Mouse (Mus musculus) layer of hippocampus, adult 8-10 months (tissue): Measurements from ENCODE around the gene Scarb2. TPM values are rescaled to one million over a fixed set of nuclear protein-coding genes. Genes with fewer than 3 reads are reported as not detected.
A peak's percentile ranks its signal among the peaks of the same experiment; 100 is the strongest.

ENCODE experiments used
- DNase-seq, 2 experiments: peaks; one replicate each; pipeline ENCODE4 v3.0.0; 2022; ENCODE audit warnings: low spot score in 2 of 2
- total RNA-seq, 4 experiments: library from RNA; stranded (reverse); gene quantifications; 2 replicates each; pipeline ENCODE4 v1.2.4; 2022

Scarb2 gene
- total RNA-seq, 4 experiments from 2014 or later: 97.4 to 114 (median 102) TPM

DNA sequence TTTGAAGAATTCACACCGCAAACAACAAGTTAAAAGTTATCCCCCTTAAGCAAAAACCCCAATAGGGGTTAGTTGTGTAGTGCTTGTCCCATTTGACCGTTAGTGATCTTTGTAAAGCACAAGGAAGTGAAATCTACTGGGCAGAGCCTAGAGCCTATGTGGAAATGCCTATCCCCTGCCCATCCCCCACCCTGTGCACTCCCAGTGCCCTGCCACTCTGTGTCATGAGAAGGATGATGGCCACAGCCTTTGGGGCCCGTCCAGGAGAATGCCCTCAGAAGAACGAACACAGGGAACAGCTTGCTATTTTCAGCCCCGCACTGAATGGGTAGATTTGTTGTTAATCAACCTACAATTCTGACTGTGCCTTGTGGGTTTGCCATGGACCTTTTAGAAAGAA, 65.1 kb downstream of the Scarb2 start:
- no peak for DNase-seq

DNA sequence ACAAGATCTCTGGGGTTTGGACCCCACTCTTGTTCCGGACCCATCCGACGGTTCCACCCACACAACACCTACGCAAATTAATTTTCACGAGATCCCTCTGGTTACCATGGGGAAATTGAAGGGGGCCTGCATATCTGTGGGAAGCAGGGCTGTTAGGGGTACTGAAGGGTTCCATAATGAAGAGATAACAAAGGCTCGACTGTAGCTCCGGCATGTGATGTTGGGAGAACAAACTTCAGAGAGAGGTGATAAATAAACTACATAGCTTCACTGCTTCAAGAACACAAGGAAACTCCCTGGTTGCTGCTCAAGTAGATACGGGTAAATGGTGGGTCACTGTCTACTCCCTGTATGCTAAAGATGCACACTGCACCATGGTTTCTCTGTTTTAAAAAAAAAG, 68.1 kb downstream of the Scarb2 start:
- no peak for DNase-seq

DNA sequence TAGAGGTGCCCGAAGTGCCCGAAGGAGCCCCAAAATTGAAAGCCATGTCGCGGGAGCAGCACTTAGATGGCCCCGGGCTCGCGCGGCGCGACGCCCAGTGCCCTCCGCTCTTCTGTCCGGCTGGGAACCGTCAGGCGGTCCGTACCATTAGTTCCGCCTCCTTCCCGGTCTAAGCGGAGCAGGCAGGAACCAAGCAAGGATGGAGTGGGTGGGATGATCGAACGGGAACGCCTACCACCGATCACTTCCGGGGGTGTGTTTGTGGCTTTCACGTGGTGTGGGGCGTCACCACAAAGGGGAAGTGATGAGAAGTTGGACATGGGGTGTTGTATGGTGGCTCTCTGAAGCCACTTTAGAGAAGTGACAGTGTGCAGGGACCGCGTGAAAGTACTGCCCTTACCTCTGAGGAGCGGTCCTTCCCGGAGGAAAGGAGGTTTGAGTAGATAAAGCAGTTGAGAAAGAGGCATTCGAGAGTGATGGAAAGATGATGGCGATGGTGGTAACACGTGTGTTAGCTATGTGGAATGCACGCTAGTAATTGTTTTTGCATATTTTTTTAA, 71.5 kb downstream of the Scarb2 start, which contains the start of gene Nup54:
Nup54 (minus strand) TSS at position 195 of the 560 bp plus-strand sequence.
- DNase-seq: peak; percentile 96 to 97

- no peak for DNase-seq
Measured at GRCm38 (mm10) chr5:92434571-92434985, 72.1 kb downstream of the Scarb2 start.

DNA sequence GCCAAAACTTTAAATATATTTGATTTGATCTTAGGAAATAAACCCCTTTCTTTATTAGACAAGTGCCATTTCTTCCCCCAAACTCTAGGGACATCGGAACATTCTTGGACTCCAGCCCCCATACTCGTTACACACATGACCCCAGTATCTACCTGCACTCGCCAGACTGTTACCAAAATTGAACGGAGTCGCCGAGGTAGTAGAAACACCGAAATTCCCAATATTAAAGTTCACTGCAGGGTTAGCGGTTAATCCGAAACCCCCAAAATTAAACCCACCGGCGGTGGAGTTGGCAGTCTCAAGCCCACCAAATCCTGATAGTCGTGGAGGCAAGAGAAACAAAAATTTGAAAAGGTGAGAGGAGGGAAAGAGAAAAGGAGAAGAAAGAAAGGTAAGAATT, 72.6 kb downstream of the Scarb2 start:
- no peak for DNase-seq

DNA sequence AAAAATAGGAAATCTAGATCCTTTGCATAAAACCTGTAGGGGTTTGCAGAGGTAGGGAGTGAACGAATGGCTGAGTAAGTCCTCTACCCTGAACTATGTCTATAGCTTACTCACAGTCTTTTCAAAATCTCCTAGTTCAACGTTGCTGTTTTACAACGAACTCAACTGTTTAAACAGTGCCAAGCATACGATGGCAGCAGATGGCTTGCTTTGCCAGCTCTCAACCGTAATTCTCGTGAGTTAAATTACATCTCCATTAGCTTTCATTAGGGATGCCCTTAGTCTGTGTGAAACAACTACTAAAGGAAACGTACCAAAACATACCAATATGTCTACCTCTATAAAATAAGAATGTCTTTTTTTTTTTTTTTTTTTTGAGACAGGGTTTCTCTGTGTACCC, 75.0 kb downstream of the Scarb2 start:
- DNase-seq: no peak

DNA sequence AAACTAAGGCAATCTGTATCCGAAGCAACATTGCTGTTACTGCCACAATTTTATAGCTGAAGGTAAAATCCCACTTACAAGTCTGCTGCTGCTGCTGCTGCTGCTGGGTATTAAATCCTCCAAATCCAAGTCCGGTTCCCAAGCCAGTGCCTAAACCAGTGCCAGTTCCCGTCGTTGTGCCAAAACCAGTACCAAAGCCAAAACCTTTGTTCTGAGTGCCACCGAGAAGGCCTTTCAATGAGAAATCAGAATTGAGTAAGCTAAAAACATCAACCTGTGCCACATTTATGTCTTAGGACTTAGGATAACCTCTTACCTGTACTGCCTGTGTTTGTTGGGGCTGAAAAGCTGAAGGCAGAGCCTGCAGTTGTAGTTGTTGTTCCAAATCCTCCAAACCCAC, 75.9 kb downstream of the Scarb2 start:
- DNase-seq: peak; percentile 32 to 49

- no peak for DNase-seq
Measured at GRCm38 (mm10) chr5:92424126-92424525, 82.5 kb downstream of the Scarb2 start.

GRCm38 (mm10) chr5:92413982-92414375, 92.7 kb downstream of the Scarb2 start:
- no peak for DNase-seq

DNA sequence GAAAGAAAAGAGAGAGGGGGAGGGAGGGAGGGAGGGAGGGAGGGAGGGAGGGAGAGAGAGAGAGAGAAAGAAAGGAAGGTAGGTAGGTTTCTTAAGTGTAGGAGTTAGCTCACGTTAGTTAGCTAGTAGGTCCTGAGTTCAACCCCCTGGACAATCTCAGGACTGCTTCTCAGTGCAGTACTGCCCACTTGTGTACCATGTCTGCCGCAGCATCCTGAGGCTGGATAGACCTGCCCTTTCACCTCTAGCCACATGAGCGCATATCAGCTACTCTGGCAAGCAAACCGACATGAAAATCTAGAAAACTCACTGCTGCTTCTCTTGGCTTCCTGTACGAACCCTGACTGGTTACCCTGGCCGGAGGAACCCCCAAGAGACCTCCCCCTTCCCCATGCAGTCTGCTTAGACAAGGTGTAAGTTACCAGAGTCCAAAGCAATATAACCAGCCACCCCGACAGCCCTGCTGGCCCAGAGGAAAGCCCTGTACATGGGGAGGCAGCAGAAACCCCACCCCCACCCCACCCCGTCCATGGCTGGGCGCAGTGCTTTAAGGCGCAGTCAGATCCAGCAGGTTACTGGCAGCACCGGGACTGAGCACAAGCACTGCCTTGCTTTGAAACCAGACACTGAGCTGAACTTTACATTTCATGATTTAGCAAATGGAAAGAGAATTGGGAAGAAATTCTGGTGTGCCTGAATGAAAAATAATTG, 93.2 kb downstream of the Scarb2 start:
- DNase-seq: no peak

DNA sequence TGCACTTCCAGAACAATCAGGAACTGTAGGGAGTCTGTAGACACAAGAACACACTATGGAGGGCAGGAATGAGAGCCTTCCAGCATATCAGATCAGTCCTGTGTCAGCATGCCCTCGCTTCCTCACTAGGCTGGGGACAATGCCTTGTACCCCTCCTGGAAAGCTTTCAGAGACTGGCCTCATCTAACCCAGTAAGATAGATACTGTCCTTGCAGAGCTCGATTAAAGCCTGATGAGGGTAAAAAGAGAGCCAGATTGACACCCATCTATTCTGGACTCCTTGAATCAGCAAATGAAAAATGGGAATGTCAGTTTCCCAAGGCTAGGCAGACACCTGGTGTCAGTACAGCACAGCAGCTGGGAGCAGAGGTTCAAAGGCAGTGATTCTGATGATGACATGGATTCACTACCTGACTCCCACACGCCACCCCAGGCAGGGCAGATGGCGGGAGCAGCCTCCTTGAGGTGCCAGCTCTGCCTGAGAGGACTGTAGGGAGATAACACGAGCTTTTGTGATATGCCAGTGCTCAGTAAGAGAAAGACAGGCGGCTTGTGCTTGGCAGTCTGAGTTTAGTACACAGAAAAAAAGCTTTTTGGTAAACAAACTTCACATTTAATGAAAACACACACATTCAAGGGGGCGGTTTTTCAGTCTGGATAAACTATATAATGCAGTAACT, 95.0 kb downstream of the Scarb2 start:
- no peak for DNase-seq

- no peak for DNase-seq
Measured at GRCm38 (mm10) chr5:92410486-92410885, 96.1 kb downstream of the Scarb2 start.

DNA sequence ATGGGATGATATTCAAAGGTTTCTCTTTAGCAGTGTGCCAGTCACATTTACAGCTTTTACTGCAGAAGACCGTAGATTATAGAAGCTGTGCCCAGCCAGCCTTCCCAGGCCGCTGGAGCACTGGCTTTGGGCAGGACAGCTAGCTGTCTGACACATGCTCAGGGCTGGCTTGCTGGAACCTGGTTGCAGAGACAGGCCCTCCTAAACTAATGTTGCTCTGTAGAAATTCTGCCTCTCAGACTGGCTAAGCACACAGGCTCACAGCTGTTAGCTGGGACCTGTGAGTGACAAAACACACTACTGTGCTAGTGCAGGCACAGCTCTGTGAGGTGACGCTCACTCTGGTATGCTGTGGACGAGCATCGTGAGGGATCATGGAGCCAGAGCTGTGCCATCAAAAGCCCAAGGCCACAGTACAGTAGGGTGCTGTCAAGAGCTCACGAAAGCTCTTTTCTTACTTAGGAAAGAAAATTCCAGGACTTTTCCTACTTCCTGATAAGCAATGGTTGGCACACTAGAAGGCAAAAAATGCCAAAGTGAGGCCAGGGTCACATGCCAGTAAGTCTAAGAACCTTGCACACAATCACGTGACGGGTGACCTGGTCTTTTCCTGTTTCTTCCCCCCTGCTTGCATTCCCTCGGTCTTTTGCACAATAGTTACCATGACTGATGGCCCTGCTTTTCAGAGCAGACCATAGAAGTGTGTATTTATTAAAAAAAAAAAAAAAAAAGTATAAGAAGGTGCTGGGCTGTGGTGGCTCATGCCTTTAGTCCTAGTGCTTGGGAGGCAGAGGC, 97.1 kb downstream of the Scarb2 start:
- no peak for DNase-seq

- DNase-seq: no peak
Measured at GRCm38 (mm10) chr5:92404400-92404678, 102.3 kb downstream of the Scarb2 start.

GRCm38 (mm10) chr5:92403562-92404399, 102.9 kb downstream of the Scarb2 start:
- DNase-seq: no peak

DNA sequence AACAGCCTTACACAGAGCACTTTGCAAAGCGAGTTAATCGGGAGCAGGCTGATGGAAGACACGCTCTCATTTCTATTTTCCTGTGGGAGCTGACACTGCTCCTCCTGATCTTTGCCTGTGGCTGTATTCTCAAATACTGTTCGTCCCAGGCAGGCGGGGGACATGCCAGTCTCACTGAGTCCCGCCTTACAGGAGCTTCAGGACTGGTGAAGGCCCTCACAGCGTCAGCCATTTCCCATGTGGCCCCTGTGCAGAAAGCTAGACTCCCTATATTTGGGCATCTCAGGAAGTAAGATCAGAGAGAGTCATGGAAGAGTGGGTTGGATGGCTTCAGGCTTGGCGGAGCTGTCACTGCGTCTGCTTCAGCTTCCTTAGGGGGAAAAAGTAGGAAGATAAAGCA, 103.8 kb downstream of the Scarb2 start:
- no peak for DNase-seq

- peak in 1 of 2 experiments; percentile 70 for DNase-seq
Measured at GRCm38 (mm10) chr5:92398153-92398552, 108.5 kb downstream of the Scarb2 start.

- no peak for DNase-seq
Measured at GRCm38 (mm10) chr5:92396476-92396875, 110.2 kb downstream of the Scarb2 start.

- DNase-seq: no peak
Measured at GRCm38 (mm10) chr5:92395764-92396163, 110.9 kb downstream of the Scarb2 start.

DNA sequence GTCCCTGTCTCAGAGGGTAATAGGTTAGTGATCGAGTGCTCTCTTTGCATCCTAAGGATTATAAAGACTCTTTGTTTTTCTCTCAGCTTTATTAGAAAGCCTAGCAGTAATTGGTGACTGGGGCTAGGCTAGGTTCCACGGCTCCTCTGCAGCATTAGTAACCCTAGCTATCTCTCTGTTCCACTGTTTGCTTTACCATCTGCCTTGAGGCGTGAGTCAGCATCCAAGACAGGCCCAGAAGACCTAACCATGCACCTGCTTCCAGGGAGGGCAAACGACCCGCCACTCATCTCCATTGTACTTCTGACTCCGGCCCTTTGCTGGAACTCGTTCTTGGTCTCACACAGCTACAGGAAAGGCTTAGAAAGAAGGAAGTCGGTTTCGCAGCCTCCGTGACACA, 112.8 kb downstream of the Scarb2 start:
- DNase-seq: no peak

- DNase-seq: no peak
Measured at GRCm38 (mm10) chr5:92392542-92392941, 114.1 kb downstream of the Scarb2 start.
